Mouse (Mus musculus): ENCODE data around the gene Trim67.

Gene Trim67

DNA sequence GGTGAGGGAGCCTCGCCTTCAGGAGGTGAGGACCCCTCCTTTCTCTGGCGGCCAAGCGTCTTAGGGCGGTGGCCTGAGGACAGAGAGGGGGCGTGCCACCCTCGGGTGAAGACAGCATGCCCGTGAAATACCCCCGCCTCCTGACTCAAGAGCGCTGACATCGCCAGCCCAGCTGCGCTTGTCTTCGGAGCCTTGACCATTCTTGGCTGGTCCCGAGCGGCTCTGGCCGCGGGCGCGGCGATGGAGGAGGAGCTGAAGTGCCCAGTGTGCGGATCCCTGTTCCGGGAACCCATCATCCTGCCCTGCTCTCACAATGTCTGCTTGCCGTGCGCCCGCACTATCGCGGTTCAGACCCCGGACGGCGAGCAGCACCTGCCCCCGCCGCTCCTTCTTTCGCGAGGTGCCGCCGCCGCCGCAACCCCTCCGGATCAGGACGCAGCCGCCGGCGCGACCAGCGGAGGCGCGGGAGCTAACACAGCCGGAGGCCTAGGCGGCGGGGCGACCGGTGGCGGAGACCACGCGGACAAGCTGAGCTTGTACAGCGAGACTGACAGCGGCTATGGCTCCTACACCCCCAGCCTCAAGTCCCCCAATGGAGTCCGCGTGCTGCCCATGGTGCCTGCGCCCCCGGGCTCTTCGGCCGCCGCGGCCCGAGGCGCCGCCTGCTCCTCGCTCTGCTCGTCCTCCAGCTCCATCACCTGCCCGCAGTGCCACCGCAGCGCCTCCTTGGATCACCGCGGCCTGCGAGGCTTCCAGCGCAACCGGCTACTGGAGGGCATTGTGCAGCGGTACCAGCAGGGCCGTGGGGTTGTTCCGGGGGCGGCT is 981 bp downstream of the Trim67 start:
- in situ Hi-C loops (cut with MboI; ENCODE audit: unreplicated experiment in 2 of 2) = no loop called here

DNA sequence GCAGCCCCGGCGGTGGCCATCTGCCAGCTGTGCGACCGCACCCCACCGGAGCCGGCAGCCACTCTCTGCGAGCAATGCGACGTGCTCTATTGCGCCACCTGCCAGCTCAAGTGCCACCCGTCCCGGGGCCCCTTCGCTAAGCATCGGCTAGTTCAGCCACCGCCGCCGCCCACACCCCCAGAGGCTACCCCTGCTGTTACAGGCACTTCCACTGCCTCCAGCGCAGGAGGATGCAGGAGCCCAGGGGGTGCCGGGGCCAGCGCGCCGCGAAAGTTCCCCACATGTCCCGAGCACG is 1.5 kb downstream of the Trim67 start:
- in situ Hi-C loops (cut with MboI; ENCODE audit: unreplicated experiment in 2 of 2) = no loop called here

DNA sequence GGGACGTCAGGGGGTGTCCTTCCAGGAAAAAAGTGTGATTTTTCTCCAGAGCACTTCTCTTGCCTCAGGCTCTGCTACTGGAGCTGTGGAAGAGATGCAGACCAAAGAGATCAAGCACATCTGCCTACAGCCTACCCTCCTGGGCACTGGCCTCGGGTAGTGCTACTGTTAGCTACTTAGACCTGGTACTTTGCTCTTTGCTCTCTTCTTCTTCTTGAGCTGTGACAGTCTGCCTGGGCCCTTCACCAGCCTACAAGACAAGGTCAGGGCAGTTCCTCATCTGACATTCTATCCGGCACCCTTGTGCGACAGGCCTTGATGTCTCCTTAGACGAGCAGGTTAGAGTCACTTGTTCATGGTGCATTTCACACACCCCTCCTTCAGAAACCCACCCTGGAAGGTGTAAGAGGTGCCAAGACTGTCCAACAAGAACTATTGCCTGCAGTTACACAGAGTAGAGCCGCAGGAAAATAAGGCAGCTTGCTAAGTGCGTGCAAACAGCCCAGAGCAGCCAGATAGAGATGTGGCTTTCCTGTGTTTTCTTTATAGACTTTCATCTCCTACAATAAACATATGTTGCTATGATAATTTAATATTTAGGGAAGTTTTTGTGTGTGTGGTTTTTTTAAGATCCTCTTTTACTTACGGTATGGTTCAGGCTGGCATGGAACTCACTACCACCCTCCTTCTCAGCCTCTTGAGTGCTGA is 3.0 kb downstream of the Trim67 start:
- in situ Hi-C loops (cut with MboI; ENCODE audit: unreplicated experiment in 2 of 2) = no loop called here

DNA sequence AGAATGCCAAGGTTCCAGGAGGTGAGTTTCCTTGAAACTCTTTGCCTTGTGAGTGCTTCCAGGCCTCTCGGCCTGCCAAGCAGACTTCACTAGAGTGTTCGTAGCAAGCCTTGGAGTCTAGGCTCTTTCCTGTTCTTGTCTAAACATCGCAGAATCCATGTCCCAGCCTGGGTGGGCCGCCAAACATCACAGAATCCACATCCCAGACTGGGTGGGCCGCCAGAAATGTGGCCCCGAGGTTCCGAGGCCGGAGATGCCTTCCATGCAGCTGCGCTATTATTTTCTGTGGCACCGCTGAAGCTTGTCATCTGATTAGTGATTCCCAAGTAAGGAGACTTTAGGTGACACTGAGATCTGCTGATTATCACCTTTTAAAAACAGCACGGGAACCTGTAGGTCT is 7.7 kb downstream of the Trim67 start:
- in situ Hi-C loops (cut with MboI; ENCODE audit: unreplicated experiment in 2 of 2) = no loop called here

DNA sequence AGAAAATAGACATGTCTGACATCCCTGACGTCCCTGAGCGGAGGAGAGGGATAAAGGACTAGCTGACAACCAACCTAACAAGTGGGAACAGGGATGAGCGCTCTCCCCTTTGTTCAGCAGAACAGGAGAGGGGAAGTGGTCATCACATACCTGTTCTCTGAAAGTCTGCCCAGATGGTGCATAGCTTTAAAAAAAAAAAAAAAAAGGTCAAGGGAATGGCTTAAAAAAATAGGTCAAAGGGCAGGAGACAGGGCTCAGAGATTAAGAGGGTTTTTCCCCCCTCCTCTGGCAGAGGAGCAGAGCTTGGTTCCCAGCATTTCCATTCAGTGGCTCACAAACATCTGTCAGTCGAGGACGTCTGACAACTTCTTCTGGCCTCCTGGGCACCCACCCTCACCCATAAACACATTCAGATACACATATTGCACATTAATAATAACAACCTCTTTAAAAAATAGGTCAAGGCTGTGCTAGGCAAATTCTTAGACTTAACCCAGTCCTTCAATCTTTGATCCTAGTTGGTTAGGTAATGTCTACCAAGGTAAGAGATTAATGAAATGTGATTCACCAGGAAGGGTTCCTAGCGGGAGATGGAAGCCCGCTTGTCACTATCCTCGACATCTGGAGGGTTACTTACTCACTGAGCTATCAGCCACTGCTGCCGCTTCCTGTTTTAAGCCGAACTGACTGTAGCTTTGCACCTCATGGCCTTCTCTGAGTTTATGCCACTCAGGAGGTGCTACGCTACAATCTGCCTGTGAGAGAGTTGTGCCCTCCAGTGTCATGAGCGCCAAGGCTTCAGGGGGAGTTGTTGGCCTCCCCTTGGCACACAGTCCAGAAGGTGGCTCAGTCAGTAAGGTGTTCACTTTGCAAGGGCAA is 11.2 kb downstream of the Trim67 start:
- in situ Hi-C loops (cut with MboI; ENCODE audit: unreplicated experiment in 2 of 2) = no loop called here

DNA sequence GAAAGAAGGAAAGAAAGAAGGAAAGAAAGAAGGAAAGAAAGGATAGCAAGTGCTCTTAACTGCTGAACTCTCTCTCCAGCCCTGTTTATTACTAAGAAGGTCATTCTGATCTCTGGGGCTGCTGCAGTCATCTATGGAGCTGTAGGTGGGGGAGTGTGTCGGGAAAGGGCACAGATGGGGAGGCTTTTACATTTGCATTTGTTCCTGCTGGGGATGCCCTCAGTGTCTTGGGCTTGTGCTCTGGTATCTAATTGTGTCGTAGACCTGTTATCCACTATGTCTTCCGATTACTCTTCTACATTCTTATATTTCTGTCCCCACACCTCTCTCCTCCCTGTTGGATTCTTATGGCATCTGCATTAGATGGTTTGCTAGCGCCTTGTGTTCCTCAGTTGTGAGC is 13.1 kb downstream of the Trim67 start:
- in situ Hi-C loops (cut with MboI; ENCODE audit: unreplicated experiment in 2 of 2) = loop anchor here in 1 of 2 experiments (5.0 kb wide), 1 partner anchor 59 kb away; no protein-coding TSS in a partner anchor

DNA sequence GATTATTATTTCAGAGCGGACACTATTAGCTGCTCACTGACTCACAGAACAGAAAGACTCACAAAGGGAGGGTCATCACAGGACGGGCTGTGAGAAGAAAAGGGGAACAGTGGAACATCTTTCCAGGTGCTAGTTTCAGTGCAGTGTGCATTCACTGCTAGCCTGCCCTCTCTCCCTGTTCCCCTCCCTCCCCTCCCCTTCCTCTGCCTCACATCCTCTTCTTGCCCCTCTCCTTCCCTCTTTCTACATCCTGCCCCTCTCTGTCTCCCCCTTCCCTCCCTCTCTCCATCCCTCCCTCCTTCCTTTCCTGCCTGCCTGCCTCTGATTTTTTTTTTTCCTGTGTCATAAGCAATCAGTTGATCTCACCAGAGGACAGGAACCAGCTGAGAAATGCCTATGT is 16.5 kb downstream of the Trim67 start:
- in situ Hi-C loops (cut with MboI; ENCODE audit: unreplicated experiment in 2 of 2) = loop anchor here in 1 of 2 experiments (5.0 kb wide), 1 partner anchor 62 kb away; no protein-coding TSS in a partner anchor

DNA sequence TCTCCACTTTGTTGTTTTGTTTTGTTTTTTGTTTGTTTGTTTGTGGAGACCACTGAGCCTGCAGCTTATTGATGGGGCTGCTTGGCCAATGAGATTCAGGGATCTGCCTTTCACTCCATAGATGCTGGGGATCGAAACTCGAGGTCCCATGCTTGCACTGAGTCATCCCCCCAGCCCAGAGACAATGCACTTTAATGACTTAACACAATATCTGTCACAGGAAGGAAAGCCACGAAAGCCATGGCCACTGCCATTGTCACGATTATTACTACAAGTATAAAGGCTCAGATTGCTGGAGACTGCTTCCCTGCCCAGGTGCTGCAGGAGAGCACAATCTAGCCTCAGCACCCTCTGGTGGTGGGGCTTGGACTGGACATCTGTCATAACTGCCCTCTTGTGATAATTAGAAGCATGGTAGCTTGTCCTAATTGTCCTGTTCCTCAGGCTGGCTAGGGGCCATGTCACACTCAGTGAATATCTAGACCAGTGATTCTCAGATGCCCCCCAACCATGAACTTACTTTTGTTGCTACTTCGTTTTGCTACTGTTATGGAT is 17.2 kb downstream of the Trim67 start:
- in situ Hi-C loops (cut with MboI; ENCODE audit: unreplicated experiment in 2 of 2) = no loop called here

DNA sequence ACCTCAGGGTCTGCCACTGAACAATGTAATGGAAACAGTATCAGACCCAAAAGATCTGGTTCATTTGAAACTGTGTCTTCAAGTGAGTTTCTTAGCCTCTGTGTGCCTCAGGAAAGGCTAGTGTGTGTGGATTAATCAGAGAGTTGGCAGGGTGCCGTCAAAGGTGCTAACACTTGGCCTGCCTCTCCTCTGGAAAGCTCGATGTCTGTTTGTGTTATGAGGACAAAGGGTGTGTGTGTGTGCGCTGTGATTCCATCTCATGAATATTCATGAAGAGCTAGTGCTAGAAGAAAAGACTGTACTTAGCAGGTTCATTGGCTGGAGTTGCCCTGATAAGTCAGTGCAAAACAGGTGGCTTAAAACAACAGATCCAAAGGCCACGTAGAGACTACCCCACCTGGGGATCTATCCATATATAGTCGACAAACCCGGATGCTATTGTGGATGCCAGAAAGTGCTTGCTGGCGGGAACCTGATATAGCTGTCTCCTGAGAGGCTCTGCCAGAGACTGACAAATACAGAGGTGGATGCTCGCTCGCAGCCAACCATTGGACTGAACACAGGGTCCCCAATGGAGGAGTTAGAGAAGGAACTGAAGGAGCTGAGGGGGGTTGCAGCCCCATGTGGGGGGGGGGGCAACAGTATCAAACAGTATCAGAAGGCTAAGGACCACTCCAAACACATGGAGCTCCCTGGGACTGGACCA is 17.9 kb downstream of the Trim67 start:
- in situ Hi-C loops (cut with MboI; ENCODE audit: unreplicated experiment in 2 of 2) = no loop called here

DNA sequence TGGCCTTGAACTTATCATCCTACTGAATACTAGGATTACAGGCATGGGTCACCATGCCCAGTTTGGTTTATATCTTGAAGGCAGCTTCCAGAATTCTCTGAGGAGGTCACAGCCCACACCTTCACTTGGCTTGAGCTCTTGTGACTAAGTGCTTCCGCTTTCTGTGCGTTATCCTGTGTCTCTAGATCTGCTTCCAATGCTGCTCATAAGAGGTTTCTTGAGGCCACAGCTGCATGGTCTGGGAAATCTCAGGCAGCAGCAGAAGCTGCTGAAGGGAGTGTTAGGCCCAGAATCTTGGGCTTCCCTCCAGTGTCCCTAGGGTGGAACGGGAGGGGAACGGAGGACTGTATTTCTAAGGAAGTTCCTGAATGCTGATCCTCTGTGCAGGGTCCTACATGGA is 20.4 kb downstream of the Trim67 start:
- in situ Hi-C loops (cut with MboI; ENCODE audit: unreplicated experiment in 2 of 2) = no loop called here

DNA sequence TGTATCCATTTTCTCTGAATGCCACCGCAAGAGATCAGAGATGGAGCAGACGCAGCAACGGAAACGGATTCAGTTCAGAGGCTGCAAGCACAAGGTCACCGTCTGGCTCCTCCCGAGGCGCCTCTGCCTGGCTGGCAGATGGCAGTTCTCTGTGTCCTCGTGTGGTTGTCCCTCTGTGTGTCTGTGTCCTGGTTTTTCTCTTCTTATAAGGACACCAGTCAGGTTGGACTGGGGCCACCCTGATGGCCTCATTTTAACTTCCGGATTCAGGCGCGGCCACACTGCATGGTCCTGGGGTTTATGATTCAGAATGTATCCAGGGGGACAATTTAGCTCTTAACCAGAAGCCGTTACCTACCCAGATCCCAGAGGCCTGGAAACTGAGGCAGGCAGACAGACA is 23.0 kb downstream of the Trim67 start:
- in situ Hi-C loops (cut with MboI; ENCODE audit: unreplicated experiment in 2 of 2) = no loop called here

DNA sequence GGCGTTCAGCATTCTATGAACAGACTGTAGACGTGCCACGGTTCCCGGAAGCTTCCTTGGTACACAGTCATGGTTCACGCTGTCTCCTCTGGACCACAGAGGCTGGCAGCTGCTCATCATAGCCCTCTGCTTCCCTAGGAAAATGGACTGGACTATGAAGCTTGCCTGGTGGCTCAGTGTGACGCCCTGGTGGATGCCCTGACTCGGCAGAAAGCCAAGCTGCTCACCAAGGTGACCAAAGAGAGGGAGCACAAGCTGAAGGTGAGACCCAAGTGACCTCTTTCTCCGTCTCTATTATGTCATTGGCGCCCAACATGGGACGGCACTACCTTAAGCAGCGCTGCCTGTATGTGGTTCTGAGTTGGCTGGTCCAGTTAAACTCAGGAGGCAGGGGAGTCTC is 24.0 kb downstream of the Trim67 start:
- in situ Hi-C loops (cut with MboI; ENCODE audit: unreplicated experiment in 2 of 2) = no loop called here

DNA sequence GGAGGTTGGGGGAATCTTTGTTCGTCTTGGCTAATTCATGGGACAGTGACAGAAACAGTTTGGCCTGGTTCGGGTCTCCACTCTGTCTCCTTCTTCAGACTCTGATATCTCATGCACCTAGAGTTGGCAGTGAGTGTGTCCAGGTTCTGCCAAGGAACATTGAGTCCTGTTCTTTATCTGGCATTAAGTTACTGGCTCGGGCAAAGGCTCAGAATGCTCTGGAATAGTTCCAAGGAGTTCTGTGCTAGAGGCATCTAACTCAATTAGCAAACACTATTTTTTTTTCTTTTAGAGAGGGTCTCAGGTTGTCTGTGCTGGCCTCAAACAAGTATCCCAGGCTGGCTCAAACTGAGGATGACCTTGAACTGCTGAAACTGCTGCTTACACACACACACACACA is 24.5 kb downstream of the Trim67 start:
- in situ Hi-C loops (cut with MboI; ENCODE audit: unreplicated experiment in 2 of 2) = no loop called here

DNA sequence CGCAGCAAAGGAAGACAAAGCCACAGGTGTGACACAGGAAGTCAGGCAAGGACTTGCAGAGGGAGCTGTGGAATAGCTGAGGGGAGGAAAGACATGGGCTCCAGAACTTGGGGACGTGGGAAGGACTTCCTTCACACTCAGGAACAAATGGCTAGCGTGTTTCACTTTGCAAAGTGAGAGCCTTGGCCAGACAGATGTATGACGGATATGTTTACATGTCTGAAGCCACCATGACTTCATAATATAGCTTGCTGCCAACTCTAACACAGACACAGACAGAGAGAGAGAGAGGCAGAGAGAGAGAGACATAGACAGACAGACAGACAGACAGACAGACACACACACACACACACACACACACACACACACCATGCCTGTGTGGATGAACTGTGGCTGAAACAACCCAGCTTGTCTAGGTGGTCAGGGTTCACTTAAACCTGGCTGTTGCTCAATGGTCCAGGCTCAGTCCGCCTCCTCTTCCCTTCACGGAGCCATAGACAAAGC is 26.8 kb downstream of the Trim67 start:
- in situ Hi-C loops (cut with MboI; ENCODE audit: unreplicated experiment in 2 of 2) = no loop called here

DNA sequence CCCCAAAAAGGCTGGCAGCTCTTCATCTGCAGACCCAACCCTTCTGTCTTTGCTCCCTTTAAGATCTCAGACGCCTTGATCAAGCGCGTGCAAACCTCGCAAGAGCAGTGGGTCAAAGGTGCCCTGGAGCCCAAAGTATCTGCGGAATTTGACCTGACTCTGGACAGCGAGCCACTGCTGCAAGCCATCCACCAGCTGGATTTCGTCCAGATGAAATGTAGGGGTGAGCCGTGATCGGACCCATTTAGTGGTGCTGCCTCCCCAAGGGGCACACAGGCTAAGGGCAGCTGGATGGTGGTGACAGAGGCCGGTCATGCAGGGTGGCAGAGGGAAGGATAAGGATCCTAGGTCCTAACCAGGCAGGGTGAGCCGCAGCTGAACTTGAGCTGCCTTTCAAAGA is 27.2 kb downstream of the Trim67 start:
- in situ Hi-C loops (cut with MboI; ENCODE audit: unreplicated experiment in 2 of 2) = no loop called here

DNA sequence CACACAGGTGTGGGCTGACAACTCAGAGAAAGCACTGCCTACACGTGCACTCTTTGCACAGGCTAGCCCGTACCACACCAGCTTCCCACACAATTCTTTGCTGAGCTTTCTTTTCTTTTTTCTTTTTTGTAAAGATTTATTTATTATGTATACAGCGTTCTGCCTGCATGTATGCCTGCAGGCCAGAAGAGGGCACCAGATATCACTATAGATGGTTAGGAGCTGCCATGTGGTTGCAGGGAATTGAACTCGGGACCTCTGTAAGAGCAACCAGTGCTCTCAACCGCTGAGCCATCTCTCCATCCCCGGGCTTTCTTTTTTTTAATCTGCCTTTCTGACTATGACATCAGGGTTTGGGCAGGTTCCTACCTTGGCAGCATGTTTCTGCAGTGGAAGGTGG is 30.6 kb downstream of the Trim67 start:
- in situ Hi-C loops (cut with MboI; ENCODE audit: unreplicated experiment in 2 of 2) = no loop called here

DNA sequence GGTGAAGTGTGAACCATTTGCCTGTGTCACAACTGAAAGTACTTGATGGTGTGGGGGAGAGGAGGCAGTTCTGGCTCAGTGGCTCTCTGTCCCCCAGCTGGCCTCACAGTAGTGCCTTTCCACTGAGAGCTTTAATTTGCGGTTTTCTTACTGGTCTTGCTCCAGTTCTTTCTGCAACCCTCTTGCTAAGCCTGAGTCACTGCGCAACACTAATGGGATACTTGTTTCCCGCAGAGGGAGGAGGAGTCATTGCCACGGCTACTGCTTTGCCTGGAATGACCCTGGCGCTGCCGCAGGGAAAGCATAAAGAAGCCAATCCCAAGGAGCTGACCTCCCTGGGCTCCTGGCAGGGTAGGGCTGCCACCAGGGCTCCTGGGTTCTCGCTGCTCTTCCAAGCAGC is 33.8 kb downstream of the Trim67 start:
- in situ Hi-C loops (cut with MboI; ENCODE audit: unreplicated experiment in 2 of 2) = loop anchor here (5.0 kb wide), 1 partner anchor 209 kb away; no protein-coding TSS in a partner anchor

DNA sequence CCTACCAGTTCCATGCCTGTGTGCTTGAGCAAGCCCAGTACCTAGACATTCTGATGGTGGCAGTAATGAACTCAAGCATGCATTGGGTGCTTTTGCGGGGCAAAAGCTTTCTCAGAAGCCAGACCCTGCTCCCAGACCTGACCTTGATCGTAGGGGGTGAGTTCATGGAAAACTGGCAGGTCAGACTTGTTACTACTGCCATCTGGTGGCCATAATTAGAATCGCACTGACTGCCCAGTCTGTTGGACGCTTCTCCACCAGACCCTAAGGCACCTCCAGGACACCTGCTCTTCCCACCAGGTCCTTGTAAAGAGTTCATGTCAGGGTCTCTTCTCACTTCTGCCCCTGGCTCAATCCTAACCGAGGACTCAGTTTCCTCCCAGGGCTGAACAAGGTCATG is 34.5 kb downstream of the Trim67 start:
- in situ Hi-C loops (cut with MboI; ENCODE audit: unreplicated experiment in 2 of 2) = loop anchor here (5.0 kb wide), 1 partner anchor 210 kb away; no protein-coding TSS in a partner anchor

DNA sequence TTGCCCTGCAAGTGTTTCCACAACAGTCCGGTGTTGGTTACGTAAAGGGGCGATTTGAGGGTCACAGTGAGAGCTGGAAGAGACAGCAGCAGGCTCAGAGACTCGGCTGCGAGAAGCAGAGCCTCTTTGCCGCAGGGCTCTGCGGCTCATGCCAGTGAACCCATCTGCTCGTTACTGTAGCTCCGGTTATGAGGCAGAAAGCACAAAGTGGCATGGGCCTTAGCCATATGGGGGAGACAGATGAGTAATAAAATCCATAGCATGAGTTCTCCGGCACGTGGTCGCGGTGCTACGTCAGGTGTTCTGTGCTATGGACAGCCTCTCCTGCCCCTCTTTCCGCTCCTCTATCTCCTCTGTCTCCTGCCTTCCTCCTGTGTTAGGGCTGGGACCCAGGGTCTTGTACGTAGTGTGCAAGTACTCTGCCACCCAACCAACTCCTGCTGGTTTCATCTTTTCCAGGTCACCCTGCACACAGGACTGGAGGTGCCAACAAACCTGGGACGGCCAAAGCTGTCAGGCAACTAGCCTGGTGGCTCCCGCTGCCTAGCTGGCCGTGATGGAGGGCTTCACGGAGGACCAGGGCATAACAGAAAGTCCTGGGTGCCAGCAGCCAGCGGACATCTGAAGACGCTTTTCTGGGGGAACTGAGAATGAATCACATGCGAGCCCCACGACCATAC is 35.8 kb downstream of the Trim67 start:
- in situ Hi-C loops (cut with MboI; ENCODE audit: unreplicated experiment in 2 of 2) = loop anchor here (5.0 kb wide), 1 partner anchor 211 kb away; no protein-coding TSS in a partner anchor

Measured in v-Abl transformed pro-B cells (cell line).